Mouse (Mus musculus) embryonic facial prominence, embryonic 13.5 days (tissue): ENCODE measurements around the gene Mgat5. TPM values are rescaled to one million over a fixed set of nuclear protein-coding genes. Genes with fewer than 3 reads are reported as not detected.

ENCODE experiments used
- ATAC-seq: fragments of 200-750 bp; cut with Nextera tagmentation; 2 replicates; pipeline ENCODE4 v1.8.0; 2017; ENCODE audit warnings: low read depth; ENCODE audit not compliant: insufficient number of reproducible peaks, insufficient read depth, low FRiP score, low TSS enrichment
- H3K27ac ChIP-seq: fragments of 300-500 bp; sonication (generic); 2 replicates; pipeline ENCODE4 v1.5.1; 2015; ENCODE audit warnings: moderate library complexity, mild to moderate bottlenecking, inconsistent platforms
- H3K27me3 ChIP-seq: fragments of 300-500 bp; sonication (generic); 2 replicates; pipeline ENCODE4 v1.6.1; 2015; ENCODE audit warnings: mild to moderate bottlenecking, inconsistent platforms
- H3K36me3 ChIP-seq: fragments of 300-500 bp; sonication (generic); 2 replicates; pipeline ENCODE4 v1.6.1; 2015; ENCODE audit warnings: mild to moderate bottlenecking, inconsistent platforms
- H3K4me1 ChIP-seq: fragments of 300-500 bp; sonication (generic); 2 replicates; pipeline ENCODE4 v1.6.1; 2015; ENCODE audit warnings: inconsistent platforms
- H3K4me2 ChIP-seq: fragments of 300-500 bp; sonication (generic); 2 replicates; pipeline ENCODE4 v1.6.1; 2015; ENCODE audit warnings: moderate library complexity, mild to moderate bottlenecking, inconsistent platforms
- H3K4me3 ChIP-seq: fragments of 300-500 bp; sonication (generic); 2 replicates; pipeline ENCODE4 v1.5.1; 2015; ENCODE audit warnings: mild to moderate bottlenecking, inconsistent platforms
- H3K9ac ChIP-seq: fragments of 300-500 bp; sonication (generic); 2 replicates; pipeline ENCODE4 v1.6.1; 2015; ENCODE audit warnings: mild to moderate bottlenecking, inconsistent platforms
- H3K9me3 ChIP-seq: fragments of 300-500 bp; sonication (generic); 2 replicates; pipeline ENCODE4 v1.6.1; 2016; ENCODE audit warnings: inconsistent platforms
- WGBS: fragments of 180-500 bp; shearing (Covaris S2); methylation state at CpG from one replicate; pipeline ENCODE4 v1.1.7; 2015; ENCODE audit warnings: mixed read lengths; 5-methylcytosine and 5-hydroxymethylcytosine counted together
- polyA plus RNA-seq: library from polyadenylated mRNA; unstranded; fragments of >200 nt; fragmentation: Nextera tagmentation; extraction: Ambion mirVana; gene quantifications from 2 replicates; pipeline ENCODE4 v1.2.1, GENCODE M21; 2015

The Mgat5 gene
- polyA plus RNA-seq, 1 experiment from 2014 or later, result 7.0 TPM

GRCm38 (mm10) chr1:127369538-127369937 is 164.7 kb downstream of the Mgat5 start:
- Histone ChIP-seq H3K9ac (no peak overlapping the region), H3K27me3 (no peaks in the 10 kb centered on the region), H3K27ac (no peak overlapping the region), H3K36me3 (peaks cover 44% of the 10 kb centered on the region), H3K4me2 (no peak overlapping the region), H3K4me3 (no peak overlapping the region), H3K9me3 (no peaks in the 10 kb centered on the region), H3K4me1 (peaks cover 19% of the 10 kb centered on the region)
- ATAC-seq, result no peak
- WGBS, result 93% methylated on average over 5 of the region's 5 CpGs

GRCm38 (mm10) chr1:127372096-127372495 is 167.3 kb downstream of the Mgat5 start:
- 37% methylated on average over 4 of the region's 4 CpGs for WGBS

GRCm38 (mm10) chr1:127373559-127373958 is 168.7 kb downstream of the Mgat5 start:
- Histone ChIP-seq H3K27me3 (no peaks in the 10 kb centered on the region), H3K4me1 (peaks cover 20% of the 10 kb centered on the region), H3K27ac (no peak overlapping the region), H3K36me3 (peaks cover 17% of the 10 kb centered on the region), H3K9me3 (no peaks in the 10 kb centered on the region), H3K4me3 (no peak overlapping the region), H3K4me2 (no peak overlapping the region), H3K9ac (no peak overlapping the region)
- no peak for ATAC-seq
- 73% methylated on average over 5 of the region's 5 CpGs for WGBS

More at GRCm38 (mm10) chr1:127372096-127372495, 167.3 kb downstream of the Mgat5 start:
- ATAC-seq, result no peak
- Histone ChIP-seq H3K4me2 (no peak overlapping the region), H3K4me1 (peaks cover 19% of the 10 kb centered on the region), H3K4me3 (no peak overlapping the region), H3K27me3 (no peaks in the 10 kb centered on the region), H3K27ac (no peak overlapping the region), H3K9ac (no peak overlapping the region), H3K9me3 (no peaks in the 10 kb centered on the region), H3K36me3 (peaks cover 28% of the 10 kb centered on the region)

- Histone ChIP-seq H3K9ac (no peak overlapping the region), H3K4me2 (no peak overlapping the region), H3K9me3 (no peaks in the 10 kb centered on the region), H3K36me3 (peaks cover 12% of the 10 kb centered on the region), H3K4me1 (peaks cover 26% of the 10 kb centered on the region), H3K4me3 (no peak overlapping the region), H3K27me3 (no peaks in the 10 kb centered on the region), H3K27ac (0 out of 2 replicates have a peak overlapping the region, but pooled peaks have one; percentile 18)
- WGBS, result 54% methylated on average over 3 of the region's 3 CpGs
- ATAC-seq, result no peak
Observed at GRCm38 (mm10) chr1:127374157-127374556, 169.3 kb downstream of the Mgat5 start.

- no peak for ATAC-seq
- Histone ChIP-seq H3K27me3 (no peaks in the 10 kb centered on the region), H3K4me3 (no peak overlapping the region), H3K4me1 (peaks cover 17% of the 10 kb centered on the region), H3K4me2 (no peak overlapping the region), H3K9me3 (no peaks in the 10 kb centered on the region), H3K27ac (no peak overlapping the region), H3K36me3 (peaks cover 13% of the 10 kb centered on the region), H3K9ac (no peak overlapping the region)
- 27% methylated on average over 4 of the region's 4 CpGs for WGBS
Observed at GRCm38 (mm10) chr1:127380140-127380539, 175.3 kb downstream of the Mgat5 start.

- ATAC-seq, result no peak
- Histone ChIP-seq H3K9me3 (no peaks in the 10 kb centered on the region), H3K27me3 (no peaks in the 10 kb centered on the region), H3K9ac (no peak overlapping the region), H3K4me3 (no peak overlapping the region), H3K4me2 (no peak overlapping the region), H3K4me1 (peaks cover 17% of the 10 kb centered on the region), H3K27ac (no peak overlapping the region; the same call in 1 of the 2 replicates), H3K36me3 (peaks cover 15% of the 10 kb centered on the region)
- WGBS, result 56% methylated on average over 13 of the region's 13 CpGs
Observed at GRCm38 (mm10) chr1:127380749-127381501, 176.1 kb downstream of the Mgat5 start.

GRCm38 (mm10) chr1:127383071-127383470 is 178.3 kb downstream of the Mgat5 start:
- H3K4me3 ChIP-seq, result no peak overlapping the region
- ATAC-seq, result no peak
- H3K9me3 ChIP-seq, result no peaks in the 10 kb centered on the region
- no peak overlapping the region for H3K4me2 ChIP-seq
- H3K27ac ChIP-seq, result no peak overlapping the region
- H3K9ac ChIP-seq, result no peak overlapping the region
- peaks cover 27% of the 10 kb centered on the region for H3K36me3 ChIP-seq
- 92% methylated on average over 7 of the region's 7 CpGs for WGBS
- peaks cover 17% of the 10 kb centered on the region for H3K4me1 ChIP-seq
- H3K27me3 ChIP-seq, result no peaks in the 10 kb centered on the region

- H3K27ac ChIP-seq, result no peak overlapping the region
- H3K36me3 ChIP-seq, result peaks cover 60% of the 10 kb centered on the region
Observed at GRCm38 (mm10) chr1:127387226-127387625, 182.4 kb downstream of the Mgat5 start.

GRCm38 (mm10) chr1:127387661-127388060 is 182.8 kb downstream of the Mgat5 start:
- no peak overlapping the region for H3K4me3 ChIP-seq
- H3K36me3 ChIP-seq, result peaks cover 64% of the 10 kb centered on the region
- 63% methylated on average over 9 of the region's 9 CpGs for WGBS
- no peak overlapping the region for H3K9ac ChIP-seq
- no peak for ATAC-seq
- no peak overlapping the region for H3K4me2 ChIP-seq
- no peaks in the 10 kb centered on the region for H3K9me3 ChIP-seq
- H3K4me1 ChIP-seq, result no peaks in the 10 kb centered on the region
- no peaks in the 10 kb centered on the region for H3K27me3 ChIP-seq
- no peak overlapping the region for H3K27ac ChIP-seq

More at GRCm38 (mm10) chr1:127387226-127387625, 182.4 kb downstream of the Mgat5 start:
- H3K9ac ChIP-seq, result no peak overlapping the region
- H3K4me3 ChIP-seq, result no peak overlapping the region
- no peaks in the 10 kb centered on the region for H3K27me3 ChIP-seq
- H3K4me1 ChIP-seq, result no peaks in the 10 kb centered on the region
- 83% methylated on average over 7 of the region's 7 CpGs for WGBS
- H3K9me3 ChIP-seq, result no peaks in the 10 kb centered on the region
- no peak for ATAC-seq
- no peak overlapping the region for H3K4me2 ChIP-seq

- Histone ChIP-seq H3K4me3 (no peak overlapping the region), H3K4me1 (peaks cover under 1% of the 10 kb centered on the region; the same call in 1 of the 2 replicates), H3K36me3 (peaks cover 37% of the 10 kb centered on the region), H3K9ac (no peak overlapping the region), H3K9me3 (no peaks in the 10 kb centered on the region), H3K4me2 (no peak overlapping the region), H3K27ac (no peak overlapping the region), H3K27me3 (no peaks in the 10 kb centered on the region)
- ATAC-seq, result no peak
- 94% methylated on average over 2 of the region's 2 CpGs for WGBS
Observed at GRCm38 (mm10) chr1:127394716-127395115, 189.9 kb downstream of the Mgat5 start.

- Histone ChIP-seq H3K9ac (no peak overlapping the region), H3K4me2 (no peak overlapping the region), H3K27ac (no peak overlapping the region), H3K36me3 (peaks cover 27% of the 10 kb centered on the region), H3K4me3 (no peak overlapping the region), H3K27me3 (no peaks in the 10 kb centered on the region), H3K9me3 (no peaks in the 10 kb centered on the region), H3K4me1 (peaks cover 9% of the 10 kb centered on the region; the same call in 1 of the 2 replicates)
- WGBS, result 81% methylated on average over 5 of the region's 5 CpGs
- ATAC-seq, result no peak
Observed at GRCm38 (mm10) chr1:127395724-127396123, 190.9 kb downstream of the Mgat5 start.
